Mouse (Mus musculus): ENCODE data around the gene Pou5f2.

GRCm38 (mm10) chr13:77977121-77977520, 47.6 kb upstream of the Pou5f2 start:
- TF ChIP-seq CTCF (IDR thresholded peaks at IDR 0.05; ENCODE audit: control insufficient read depth, insufficient read depth, insufficient replicate concordance, low read depth, low read length): no peak
- no peak for TF ChIP-seq POLR2A (IDR thresholded peaks at IDR 0.05; ENCODE audit: control insufficient read depth, low read depth, low read length)

All from testis, adult 2 months (tissue).